Mouse (Mus musculus): ENCODE data around the gene Hivep2.

The Hivep2 gene

DNA sequence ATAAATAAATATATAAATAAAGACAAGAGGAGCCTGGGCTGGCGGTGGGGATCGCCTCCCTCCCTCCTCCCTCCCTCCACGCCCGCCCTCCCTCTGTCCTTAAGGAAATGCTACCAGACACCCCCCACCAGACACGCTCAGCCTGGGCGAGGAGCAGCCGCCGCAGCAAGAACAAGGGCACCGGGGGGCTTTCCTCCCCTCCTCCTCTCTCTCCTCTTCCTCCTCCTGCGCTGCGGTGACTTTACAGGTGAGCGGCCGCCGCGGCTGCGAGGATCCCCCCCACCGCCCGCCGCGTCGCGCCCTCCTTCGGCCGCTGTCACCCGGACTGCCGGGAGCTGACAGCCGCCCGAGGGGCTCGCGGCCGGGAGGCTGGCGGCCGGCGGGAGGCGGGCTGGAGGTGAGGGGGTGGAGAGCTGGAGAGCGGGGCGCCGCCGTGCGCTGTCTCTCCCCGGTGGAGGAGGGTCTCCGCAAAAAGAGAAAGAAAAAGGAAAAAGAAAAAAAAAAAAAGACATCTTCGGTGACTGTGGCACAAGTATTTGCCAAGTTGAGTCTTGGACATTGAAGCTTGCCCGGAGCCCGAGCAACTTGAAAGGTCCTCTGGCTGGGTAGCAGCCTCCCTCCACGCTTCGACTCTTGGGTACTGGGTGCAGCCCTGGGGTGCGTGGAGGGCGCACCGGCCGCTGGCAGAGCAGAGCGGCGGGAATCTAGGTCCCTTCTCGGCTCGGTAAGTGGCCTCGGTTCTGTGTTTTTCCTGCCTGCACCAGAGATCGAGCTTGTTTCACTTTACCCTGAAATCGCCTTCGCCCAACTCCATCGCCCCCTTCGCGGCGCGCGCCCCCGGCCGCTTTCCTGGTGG, at the start of gene Hivep2:
Hivep2 (plus strand) TSS at position 102 of the 856 bp plus-strand sequence.
- peak; percentile 60 for DNase-seq

DNA sequence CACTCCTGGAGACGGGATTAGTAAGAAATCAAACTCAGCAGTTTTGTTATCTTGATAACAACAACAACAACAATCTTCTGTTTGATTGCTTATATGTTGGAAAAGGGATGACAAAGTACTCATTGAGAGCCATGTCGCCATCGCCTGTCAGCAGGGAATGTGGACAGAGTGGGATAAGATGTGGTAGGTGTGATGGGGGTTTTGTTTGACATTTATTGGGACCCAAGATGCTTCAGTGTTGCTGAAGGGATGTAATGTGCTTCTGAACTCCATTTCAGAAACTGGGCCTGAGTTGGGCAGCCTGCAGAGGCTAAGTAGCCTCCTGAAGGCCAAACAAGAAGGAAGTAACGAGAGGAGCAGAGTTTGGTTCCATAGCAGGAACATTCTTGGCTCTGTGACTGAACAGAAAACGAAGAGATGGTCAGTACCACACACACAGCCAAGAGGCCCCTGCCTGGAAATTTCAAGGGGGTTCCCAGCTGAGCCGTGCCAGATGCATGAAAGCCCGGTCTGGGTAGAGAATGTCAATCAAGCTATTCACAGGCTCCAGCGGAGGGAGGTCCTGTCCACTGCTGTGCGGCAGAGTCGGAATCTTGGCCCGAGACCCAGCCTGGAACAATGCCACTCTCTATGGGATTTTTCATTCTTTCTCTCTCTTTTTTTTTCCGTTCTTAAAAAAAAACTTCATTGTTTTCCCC, 49.1 kb upstream of the Hivep2 start:
- peak; percentile 58 for DNase-seq

DNA sequence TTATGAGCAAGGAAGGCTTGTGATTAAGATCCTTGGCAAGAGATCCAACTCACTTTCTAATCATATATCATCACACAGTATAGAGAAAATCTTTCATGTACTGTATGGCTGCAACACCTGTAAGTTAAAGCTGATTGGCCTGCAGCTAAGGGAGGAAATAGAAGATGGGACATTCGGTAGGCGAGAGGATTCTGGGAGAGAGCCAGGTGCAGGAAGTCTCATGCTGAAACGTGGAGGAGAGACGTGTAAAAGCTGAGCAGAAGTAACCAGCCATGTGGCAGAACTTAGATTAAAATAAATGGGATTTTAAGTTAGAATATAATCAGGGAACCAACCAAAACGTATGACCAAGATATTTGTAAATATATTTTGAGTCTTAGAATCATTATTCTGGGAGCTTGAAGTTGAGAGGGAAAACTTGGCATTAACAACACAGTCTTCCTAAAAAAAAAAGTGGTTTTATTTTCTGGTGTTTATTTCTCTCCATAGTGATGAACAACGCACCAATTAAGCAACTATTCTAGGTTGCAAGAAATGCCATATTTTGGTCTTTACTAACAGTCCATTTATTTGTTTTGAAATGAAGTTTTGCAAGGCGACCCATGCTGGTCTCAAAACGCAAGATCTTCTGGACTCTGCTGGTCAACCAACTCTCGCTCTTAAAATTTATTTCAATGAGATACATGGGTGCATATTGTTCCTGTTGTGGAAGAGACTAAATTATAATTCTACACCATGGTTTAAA, 44.1 kb upstream of the Hivep2 start:
- DNase-seq: no peak

DNA sequence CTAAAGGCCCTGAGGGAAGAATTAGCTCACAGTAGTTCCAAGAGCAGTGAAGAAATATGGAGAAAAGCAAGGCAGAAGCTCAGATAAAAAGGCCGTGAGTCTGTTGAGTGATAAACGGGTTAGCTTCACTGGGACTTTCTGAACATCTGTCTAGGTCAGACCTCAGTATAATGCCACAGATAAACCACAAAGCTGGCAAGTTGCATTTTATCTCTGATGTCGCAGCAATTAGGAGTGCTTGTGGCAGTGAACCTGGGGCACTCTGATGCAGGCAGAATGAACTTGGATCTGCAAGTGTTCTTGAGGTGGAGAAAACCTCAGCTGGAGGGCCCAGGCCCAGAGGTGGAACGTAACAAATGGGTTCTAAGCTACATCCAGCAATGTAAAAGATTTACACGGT, 36.6 kb upstream of the Hivep2 start:
- DNase-seq: no peak

DNA sequence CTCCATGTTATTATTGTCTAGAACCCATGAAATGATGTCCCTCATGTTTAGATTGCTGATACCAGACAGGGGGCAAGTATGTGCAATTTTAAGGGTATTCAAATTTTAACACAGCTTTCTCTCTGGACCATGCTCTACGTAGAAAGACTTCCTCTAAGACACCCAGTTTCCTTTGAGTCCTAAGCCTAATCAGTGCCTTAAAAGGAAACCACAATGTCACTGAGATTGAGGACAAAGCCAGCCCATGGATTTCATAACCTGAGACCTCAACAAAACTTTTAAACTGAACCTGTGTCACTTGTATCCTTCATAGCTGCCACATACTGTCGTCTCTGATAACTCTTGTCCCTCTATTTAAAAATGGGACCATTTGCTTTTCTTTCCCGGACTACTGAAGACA, 33.7 kb upstream of the Hivep2 start:
- DNase-seq: no peak

DNA sequence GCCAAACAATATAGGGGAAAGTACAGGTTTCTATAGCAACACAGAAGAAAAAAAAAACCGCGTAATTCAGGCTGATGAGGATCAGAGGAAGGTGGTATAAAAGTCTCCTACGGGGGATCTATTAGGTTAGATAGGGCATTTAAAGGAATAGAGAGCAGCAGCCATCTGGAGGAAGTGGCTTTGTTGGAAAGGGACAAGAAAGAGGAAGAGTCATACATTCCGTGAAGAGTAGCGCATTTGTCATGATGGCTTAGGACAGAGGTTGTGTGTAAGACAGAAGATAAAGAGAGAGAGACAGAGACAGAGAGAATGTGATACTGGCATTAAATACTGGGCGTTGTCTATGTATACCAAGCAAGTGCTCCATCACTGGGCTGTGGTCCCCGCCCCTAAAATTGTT, 32.6 kb upstream of the Hivep2 start:
- no peak for DNase-seq

DNA sequence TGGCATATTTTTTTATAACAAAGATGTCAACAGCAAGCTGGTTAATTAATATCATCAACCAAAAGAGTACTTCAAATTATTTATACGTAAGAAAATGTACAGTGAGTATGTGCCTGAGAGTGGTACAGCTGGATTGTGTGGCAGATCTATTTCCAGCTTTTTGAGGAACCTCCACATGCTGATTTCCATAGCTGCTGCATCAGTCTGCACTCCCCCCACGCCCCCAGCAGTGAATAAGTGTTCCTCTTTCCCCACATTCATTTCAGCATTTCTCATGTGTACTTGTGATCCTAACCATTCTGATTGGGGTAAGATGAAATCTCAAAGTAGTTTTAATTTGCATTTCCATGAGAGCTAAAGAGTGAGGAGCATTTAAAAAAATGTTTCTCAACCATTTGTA, 30.2 kb upstream of the Hivep2 start:
- no peak for DNase-seq

DNA sequence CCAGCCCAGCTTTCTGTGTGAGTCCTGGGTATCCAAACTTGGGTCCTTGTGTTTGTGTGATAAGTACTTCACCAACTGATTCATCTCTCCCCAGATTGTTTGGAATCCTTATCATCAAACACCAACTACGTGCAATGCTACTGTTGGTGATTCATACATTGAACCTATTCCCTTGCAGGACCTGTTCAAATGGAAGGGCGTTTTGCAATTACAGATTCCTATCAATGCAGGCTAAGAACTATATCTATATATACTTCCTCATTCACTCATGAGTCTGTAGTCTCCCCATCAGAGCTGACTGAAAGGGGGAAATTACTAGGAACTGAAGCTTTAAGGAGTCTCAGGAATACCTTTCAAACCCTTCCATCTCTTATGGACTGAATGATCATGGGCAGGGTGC, 24.5 kb upstream of the Hivep2 start:
- no peak for DNase-seq

DNA sequence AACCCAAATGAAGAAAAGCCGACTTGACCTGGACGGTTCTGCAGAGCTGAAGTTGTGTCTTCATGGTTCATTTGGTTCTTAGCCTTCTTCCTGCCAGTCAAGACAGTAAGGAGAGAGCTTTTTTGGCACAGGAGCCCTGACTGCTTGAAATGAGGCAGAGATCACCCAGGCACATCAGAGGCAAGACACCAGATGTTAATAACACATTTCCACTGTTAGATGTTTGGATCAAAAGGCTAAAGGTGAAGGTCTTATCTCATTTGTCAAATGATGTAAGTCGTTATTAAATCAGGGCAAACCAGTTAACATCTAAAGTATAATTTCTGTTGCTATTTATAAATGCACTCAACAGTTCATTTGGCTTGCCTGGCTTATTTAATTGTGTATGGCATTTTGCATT, 22.2 kb upstream of the Hivep2 start:
- no peak for DNase-seq

DNA sequence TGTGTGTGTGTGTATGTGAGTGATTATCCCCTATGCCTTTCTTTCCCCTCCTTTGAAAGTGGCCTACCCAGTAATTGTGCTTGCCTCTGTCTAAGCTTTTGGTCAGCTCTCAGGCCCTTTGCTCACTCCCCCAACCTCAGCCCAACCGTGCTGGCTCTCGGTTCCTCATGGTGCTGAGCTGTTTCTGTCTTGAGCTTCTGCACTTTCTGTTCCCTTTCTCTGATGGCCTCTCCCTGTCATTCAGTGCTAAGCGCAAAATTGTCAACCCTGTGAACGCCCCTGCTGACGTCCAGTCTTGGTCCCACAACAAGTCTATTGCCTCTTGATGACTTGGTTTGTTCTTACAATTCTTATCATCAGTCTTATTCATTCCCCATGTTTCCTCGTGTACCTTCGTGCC, 19.4 kb upstream of the Hivep2 start:
- no peak for DNase-seq

DNA sequence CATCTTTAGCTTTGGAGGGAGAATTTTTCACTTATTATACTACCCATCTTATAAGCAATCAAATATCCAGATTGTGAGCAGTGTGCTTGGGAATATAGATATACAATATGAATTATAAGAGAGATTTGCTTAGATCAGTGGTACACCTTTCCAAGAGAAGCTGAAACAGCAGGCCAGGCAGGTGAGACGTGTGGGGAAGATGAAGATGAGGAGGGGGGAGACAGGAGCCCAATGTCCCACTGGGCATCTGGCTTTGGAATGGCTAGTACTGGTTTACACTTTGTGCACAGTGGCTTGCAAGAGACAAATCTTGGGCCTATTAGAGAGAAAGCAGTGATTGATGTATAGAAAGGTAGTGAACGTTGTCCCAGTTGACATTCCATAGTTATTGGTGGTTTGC, 2.9 kb upstream of the Hivep2 start:
- no peak for DNase-seq

DNA sequence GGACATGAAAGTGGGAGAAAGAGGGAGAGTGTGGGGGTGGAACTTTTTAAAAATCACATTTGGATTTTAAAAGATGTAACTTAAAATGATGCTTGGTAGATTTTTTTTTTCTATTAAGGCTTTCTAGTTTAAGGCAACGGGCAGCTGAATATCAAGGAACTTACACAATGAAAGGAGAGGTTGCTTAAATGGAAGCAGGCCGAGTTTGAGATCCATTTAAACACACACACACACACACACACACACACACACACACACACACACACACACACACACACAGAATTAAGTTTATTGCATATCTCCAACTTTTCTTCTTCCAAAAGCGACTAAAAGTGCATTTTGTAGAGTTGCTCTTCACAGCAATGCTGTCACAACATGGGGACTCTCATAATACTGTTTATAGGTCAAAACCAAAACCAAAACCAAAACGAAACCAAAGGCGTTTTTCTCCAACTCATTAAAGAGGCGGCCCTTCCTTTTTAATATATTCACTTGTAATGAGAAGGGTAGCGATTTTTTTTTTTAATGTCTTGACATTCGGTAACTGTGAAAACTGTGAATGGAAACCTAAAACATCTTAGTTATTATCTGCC, 1.9 kb upstream of the Hivep2 start:
- no peak for DNase-seq

DNA sequence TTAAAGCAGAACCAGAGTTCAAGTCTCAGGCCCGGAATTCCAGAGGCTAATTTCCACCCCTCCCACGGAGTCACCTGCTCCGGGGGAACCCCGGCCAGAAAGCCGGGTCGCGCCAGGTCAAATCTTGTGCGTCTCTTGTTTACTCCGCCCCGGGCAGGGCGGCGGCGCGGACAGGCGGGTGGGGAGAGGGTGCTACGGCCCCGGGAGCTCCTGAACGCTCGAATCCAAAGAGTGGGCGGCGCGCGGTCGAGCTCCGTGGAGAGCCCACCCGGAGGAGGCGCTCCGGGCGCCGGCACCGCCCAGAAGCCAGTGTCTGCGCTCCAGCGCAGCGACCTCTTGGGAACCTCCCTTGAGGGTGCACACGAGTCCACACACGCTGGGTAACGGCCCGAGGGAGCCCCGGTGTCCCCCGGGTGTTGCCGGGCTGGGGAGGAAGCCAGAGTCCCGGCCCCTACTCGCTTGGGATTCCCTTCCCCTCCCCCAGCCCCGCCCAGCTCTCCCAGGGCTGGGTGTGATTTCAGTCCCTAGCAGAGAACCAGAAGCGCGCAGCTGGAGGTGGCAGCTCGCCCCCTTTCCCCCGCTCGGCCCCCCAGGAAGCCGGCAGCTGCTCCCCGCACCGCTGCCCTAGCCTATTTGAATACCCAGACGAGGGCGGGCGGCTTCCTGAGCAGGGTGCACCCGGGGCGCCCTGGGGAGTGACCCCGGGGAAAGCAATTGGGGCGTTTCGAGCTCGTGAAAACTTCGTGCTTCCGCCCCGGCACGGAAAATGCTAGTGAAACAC, 1.2 kb upstream of the Hivep2 start:
- peak; percentile 71 for DNase-seq

DNA sequence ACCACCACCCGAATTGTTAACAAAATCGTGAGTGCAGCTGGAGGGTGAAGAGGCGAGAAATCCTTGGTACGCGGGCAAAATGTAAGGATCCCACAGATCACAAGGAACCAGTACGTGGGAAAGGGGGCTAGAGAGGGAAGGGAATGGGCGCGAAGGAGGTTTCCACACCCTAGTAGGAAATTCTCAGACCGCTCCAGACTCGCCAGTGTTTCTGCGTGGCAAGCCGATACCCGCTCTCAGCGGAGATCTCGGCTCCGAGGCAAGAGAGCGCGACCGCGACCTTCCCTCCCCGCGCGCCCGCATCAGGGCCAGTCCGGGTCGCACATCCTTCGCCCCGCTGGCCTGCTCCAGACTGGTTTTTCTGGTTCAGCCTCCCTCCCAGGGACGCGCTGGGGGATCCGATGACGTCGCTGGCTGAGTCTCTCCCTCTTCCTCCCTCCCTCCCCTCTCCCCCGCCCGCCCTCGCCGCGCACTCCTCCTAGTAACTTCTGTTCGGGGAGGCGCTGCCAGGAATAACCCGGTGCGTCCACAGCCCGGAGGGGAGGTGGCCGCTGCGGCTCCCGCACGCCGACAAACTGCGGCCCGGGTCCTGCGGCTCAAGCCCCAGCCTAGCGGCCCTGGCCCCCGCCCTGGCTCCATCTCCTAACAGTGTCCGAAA, 430 bp upstream of the Hivep2 start:
- DNase-seq: peak; percentile 90

DNA sequence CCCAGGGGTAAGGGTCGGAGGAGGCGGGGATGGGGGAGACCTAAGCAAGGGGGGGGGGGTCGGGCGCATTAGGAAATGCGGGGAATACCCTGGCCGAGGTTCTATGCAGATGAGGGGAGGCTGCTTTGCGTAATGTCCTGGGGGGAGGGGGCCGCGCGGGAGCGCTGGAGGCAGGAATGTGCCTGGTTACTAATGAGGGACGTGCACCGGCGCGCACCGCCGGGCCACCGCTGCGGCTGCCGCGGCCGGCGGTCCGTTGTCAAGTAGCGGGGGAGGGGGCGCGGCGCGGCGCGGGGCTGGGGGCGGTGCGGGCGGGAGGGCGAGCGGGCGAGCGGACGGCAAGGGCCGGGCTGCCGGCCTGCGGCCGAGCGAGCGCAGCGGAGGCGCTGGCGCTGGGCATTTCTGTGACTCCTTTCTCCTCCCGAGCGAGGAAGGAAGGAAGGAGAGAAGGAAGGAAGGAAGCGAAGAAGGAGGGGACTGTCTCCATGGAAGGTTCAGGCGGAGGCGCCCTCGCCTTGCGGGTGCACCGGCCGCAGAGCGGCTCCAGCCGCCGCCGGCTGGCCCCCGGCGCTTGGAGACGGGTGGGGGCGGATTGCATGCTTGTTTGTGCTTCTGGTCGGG, 1.1 kb downstream of the Hivep2 start:
- DNase-seq: peak; percentile 53

DNA sequence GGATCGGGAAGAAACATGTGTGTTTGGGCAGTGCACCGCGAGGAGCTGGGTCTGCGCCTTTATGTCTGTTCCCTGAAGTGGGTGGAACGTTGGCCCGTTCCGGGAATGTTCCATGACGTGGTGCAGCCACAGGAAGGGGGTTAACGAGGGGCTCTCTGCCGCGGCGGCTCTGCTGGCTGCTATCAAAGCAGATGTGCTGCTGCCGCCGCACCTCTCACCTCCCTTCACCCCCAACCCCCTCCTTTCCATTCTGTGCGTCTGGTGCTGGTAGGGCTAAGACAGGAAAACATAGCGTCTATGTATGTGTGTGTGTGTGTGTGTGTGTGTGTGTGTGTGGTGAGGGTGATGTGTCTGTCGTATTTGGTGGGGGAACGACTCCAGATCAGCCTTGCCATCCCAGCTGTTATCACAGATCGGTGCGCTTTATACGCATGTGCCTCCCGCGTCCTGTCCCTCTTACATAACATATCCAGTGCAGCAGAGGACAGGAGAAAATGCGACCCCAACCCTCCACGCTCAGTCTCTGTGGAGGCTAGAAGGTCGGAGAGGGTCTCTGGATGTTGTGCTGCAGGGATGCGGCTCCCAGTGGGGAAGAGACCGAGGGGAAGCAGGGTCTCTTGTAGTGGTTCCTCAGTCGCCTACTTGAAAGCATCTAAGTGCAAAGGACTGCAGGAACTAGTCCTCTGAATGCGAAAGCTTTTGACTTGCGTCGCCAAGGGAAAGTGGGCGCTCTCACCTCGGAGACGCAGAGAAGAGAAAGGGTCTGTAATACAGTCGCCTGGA, 1.8 kb downstream of the Hivep2 start:
- peak; percentile 74 for DNase-seq

DNA sequence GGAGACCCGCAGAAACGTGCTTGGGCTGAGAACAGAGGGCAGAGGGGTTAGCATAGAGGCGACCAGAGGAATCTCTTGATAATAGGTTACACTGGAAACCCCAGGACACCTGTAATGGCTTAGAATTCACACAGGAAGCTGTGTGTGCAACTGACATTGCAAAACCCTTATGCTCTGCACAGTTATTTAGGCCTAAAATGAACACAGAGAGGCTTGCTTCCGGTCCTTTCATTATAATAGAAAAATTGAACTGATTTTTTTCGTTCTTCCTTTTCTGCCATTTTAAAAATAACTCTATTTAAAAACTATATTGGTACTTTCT, 2.3 kb downstream of the Hivep2 start:
- DNase-seq: no peak

DNA sequence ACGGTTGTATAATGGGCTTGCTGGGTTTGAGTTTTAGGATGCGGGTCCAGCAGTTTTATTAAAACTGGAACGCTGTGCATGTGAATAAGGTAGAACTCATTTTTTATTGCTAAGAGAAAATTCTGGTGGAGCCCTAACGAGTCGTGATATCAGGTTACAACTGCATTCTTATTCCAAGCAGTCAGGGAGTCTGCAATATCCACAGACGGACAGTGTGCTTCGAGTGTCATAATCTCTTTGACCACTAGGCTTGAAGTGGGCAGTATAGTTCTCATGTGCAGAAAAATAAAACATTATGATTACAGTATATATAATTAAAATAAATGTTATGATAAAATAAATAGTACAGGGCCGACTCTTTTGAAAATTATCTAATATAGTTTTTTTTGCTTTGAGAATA, 3.1 kb downstream of the Hivep2 start:
- DNase-seq: peak; percentile 49

DNA sequence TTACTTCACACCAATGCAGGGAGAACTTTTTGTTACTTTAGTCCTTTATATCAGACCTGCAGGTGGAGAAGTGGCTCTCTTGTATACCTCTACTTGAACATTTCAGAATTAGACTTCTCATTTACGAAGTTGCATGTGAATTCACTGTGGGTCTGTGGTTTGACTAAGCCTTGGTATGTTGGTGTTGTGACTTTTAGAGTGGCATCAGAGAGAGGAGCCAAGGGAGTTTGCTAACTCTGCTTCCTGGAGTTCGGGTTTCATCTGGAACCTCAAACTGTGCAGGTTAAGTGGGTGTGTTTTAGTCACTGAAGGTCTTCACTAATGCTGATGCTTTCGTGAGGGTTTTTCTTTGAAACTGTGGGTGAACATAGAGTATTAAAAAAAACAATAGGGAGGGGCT, 4.4 kb downstream of the Hivep2 start:
- no peak for DNase-seq

DNA sequence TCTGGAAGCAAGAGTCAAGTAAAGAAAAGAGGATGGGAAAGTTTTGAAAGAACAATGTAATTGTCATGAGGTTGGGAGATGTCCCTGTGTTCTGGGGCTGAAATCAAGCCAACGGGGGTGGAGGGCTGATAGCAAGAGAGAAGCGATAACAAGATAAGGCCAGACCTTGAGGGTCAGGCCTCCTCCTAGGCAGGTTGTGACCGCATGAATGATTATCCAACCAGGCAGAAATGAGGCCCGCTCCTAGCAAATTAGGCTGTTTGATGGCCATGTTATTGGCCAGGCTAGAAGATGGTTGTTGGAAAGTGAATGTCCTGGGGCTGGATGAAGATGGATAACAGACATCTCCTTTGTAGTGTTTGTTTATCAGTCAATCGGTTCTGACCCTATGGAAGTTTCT, 5.4 kb downstream of the Hivep2 start:
- no peak for DNase-seq

Data from cerebellum, adult 8-10 months (tissue).